Mouse (Mus musculus) small intestine, adult 2 months (tissue): ENCODE results near the gene Gfm1.

Source experiments
- CTCF ChIP-seq: fragments of 200-500 bp; IDR thresholded peaks from 2 replicates; pipeline ENCODE4 v1.5.1; 2012; ENCODE audit warnings: low read depth, mild to moderate bottlenecking, control low read depth, inconsistent platforms, low read length, moderate library complexity, mixed read lengths; ENCODE audit not compliant: insufficient replicate concordance, insufficient read length; ENCODE audit errors: extremely low read depth
- POLR2A ChIP-seq: fragments of 200-500 bp; IDR thresholded peaks from 2 replicates; pipeline ENCODE4 v1.6.1; 2012; ENCODE audit warnings: low read depth, mild to moderate bottlenecking, control low read depth, inconsistent platforms, low read length, moderate library complexity

GRCm38 (mm10) chr3:67466576-67466975, 36.7 kb downstream of the Gfm1 start:
- no peak for TF ChIP-seq CTCF
- no peak for TF ChIP-seq POLR2A
